Mouse (Mus musculus): ENCODE data around the gene Fasl.

GRCm38 (mm10) chr1:161765932-161766331, 22.4 kb downstream of the Fasl start:
- no peak for TF ChIP-seq CTCF (IDR thresholded peaks at IDR 0.05; ENCODE audit: control insufficient read depth, insufficient read depth, low read length)
- TF ChIP-seq POLR2A (IDR thresholded peaks at IDR 0.05; ENCODE audit: borderline replicate concordance, control insufficient read depth, low read depth, low read length), result no peak
